Mouse (Mus musculus) ovary, postnatal 14 days (tissue): ENCODE measurements around the gene Kcnk2.
A peak's percentile ranks its signal among the peaks of the same experiment; 100 is the strongest.

ENCODE experiments used
- DNase-seq: peaks from one replicate; pipeline ENCODE4 v3.0.0; 2022; ENCODE audit warnings: low spot score

Kcnk2 gene

DNA sequence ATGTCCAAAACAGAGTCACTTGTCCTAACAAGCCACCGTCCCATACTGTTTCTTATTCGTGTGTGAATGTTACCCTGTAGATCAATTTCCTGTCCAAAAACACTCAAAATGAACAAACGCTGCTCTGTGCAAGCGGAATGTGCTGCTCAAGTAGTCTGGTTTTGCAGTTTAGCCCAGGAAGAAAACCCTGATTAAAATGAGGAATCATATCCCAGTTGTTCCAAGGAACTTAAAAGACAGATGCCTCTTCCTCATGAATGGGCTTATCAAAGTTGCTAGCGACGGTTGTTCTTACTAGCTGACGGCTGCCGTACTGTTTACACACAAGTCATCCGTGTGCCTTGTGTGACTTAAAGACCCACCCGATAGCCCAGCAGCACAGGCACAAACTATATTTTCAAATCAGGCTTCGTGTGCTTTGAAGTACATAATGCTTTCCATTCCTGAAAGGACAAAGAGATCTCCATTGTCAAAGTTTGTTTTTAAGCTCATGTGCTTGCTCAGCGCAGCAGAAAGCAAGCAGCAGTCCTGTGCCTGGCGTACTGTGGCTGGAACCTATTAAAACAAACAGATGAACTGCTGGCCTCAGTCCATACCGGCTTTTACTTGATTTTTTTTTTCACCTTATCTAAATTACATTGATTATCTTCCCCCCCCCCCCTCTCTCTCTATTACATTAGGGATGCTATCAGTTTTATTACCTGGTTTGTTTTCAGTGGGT lies at the start of gene Kcnk2:
Gene Kcnk2, minus strand, starts transcription at position 51 of the 721 bp plus-strand sequence.
- DNase-seq = no peak

DNA sequence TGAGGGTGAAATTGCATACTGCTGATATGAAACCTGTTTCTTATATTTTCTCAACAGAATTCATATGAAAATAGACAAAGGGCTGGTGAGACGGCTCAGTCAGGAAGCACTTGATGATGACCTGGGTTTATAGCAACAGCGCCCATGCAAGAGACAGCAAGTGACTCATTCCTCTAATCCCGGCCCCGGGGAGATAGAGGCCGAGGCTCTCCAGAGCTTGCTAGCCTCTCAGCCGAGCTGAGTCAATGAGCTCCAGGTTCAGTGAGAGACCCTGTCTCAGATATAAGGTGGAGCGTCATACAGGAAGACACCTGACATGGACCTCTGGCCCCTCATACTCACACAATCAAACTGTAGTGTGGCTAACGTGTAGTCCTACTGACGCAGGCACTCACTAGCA lies 38.7 kb upstream of the Kcnk2 start:
- DNase-seq = no peak

DNA sequence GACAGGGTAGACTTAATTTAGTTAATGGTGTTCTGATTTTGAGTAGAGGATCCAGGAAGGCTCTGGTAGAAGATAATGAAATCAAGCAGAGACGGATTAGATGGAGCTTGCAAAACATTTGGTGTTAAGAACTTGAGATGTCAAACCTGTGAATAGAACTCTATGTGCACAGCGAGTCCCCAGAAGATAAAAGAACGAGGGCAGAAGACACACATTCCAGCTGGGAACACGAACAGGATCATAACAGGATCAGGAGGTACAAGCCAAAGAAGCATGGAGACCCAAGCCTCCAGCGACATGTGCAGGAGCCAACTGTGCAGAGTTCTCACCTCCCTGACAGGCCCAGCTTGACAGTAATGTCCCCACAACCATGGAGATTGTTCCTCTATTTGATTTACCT lies 35.1 kb upstream of the Kcnk2 start:
- DNase-seq = no peak

DNA sequence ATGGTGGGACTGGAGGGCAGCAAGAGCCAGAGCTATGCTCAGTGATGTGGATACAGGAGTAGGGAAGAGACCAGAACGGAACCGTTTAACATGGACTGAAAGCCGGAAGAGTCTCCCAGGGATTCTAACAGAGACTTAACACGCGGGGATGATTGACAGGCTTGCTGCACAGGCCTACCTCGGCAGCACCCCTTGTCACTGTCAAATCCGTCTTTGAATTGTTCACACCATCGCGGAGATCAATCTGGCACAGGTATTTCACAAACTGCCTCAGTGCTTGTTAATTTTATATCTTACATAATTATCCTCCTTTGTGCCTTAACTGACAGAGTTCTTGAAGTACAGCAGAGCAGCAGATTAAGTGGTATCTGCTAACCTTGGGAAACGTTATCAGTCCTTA lies 33.4 kb upstream of the Kcnk2 start:
- no peak for DNase-seq

DNA sequence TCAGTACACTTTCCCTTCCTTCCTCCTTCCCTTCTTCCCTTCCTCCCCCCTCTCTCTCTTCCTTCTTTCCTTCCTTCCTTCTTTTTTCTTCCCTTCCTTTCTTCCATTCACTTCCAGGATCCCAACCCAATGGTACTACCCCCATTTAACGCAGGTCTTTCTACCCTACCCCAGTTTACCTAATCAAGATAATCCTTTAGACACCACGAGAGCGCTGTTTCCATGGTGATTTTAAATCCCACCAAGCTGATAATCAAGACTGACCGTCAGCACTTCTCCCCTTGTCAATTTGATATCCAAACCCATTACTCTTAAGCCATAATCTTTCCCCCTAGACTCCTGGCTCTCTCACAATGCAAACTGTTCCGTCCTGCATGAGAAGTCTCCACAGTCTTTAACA lies 29.4 kb upstream of the Kcnk2 start:
- no peak for DNase-seq

DNA sequence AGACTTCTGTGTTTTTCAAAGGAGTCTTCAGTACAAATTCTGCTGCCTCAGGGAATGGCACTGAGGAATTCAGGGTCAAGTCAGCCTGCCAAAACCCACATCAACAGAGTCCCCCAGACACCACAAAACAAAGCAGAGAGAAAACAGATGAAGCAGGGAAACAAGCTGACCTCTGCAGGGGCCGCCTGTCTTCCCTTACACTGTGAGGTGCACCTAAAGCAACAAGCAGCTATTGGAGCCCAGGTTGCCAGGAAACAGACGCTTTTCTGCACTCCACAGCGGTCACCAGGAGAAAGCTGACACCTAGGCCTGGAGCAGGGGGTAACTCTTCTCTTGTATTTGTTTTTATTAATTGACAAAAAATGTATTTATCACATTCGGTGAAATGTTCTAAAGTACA lies 28.5 kb upstream of the Kcnk2 start:
- peak; percentile 3 for DNase-seq

DNA sequence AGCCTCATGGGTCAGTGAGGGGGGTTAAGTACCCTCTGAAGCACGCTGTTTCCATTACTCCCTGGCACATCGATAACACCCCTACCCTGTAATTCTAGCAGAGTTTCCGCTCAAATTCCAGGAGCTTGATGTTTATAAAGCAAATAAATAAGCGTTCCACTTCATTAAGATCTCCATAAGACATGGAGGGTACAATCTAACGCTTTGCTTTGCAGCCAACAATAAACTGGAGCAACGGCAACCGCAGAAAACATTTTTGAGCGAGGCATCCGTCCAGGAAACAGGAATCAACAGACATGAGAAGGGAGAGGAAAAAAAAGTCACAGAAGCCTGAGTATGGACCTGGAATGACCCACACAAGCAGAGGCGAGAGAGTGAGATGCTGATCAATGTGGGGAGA lies 27.5 kb upstream of the Kcnk2 start:
- DNase-seq = no peak

DNA sequence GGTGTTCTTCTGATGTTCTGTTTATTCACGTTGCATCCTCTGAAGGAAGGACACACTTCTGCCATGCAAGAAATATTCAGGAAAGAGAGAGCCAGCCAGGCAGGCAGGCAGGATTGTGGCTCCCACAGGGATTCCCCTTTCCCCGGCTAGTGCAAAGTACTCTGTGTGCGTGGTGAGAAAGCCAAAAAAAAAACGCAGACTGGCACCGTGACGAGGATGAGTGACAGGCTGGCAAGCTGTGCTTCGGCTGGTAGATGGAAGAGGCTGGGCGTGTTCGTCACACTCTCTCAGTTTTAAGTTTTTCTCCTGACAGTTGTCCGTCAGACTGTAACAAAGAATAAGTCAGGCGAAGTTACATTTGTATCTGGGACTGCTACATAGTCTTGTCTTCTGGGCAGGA lies 24.2 kb upstream of the Kcnk2 start:
- DNase-seq = no peak

DNA sequence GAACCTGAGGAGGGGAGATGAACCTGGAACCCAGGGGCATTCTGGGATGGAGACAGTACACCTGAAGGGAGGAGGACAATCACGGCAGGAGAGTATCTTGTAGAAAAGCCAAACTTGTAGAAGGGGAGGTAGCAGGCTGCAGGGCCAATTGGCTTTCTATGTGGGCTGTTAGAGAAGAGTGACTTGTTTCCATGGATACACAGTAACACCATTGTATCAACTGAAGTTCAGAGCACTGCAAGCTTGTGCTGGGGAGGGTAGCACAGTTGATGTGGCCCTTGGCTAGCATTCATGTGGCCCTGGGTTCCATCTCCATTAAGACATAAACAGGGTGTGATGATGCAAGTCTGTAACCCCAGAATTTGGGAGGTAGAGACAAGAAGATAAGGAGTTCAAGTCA lies 17.8 kb upstream of the Kcnk2 start:
- DNase-seq = no peak

DNA sequence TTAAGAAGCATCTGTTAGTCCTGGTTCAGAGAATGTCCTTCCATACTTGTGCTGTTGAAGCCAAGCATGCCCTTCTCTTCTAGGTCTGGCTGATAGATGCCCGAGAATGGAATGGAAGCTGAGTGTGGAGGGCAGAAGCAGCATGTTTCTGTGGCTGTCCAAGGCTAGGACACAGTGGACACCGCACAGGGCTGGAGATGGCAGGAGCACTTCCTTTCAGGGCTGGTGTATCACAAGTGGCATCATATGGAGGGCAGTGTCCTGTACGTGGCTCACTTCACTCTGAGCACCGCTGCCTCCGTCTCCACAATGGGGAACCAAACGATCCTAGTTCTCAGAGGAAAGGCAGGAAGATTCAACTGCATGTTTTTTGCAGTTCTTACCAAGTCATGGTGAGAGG lies 7.8 kb upstream of the Kcnk2 start:
- no peak for DNase-seq

DNA sequence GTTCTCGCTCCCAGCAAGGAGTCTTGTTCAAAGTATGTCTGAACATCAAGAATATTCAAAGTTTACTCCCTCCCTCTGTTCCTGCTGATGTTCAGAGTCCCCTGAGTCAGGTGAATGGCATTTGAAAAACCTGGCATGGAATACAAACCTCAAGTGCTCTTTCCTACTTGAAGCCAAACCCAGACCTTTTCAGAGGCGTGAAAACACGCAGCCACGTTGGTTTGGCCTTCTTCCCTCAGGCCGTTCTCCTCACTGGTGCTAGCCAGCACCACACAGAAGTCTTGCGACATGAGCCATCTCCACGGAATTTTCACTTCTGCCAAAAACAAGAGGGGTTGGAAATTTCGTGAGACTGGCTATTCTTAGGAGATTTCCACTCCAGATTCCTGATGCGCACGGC lies 3.1 kb upstream of the Kcnk2 start:
- no peak for DNase-seq

DNA sequence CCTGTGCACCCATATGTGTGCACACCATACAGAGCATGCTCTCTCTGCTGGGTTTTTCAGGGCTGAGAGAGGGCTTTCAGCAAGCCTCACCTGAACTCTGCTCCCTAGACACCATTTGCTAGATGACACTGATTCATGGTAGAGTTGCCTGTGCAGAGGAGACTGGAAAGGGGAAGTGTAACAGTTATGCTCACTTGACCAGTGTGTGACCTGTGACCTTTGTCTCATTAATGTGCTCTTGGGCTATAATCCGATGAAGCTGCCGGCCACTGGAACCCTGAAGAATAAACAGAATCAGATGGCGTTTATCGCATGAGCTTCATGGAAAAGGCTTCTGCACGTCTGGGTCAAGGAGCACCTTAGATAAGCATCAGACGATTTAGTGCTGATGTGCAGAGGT lies 1.5 kb upstream of the Kcnk2 start:
- no peak for DNase-seq

DNA sequence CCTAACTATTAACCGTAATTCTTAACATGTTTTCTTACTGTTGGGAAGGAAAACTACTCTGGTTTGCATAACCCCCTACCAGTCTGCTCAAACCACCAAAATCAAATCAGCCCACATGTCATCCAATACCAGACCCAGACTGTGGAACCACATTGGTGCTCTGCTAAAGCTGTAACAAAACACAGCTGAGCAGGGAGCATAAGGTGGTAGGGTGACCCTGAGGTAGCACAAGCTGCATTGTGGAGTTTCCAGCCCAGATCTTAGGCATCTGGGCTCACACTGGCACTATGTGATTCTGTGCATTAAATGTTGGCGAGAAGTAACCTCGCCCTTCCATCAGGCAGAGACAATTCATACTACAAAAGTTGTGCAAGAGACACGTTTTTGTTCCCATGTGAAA lies 1.1 kb upstream of the Kcnk2 start:
- DNase-seq = no peak

DNA sequence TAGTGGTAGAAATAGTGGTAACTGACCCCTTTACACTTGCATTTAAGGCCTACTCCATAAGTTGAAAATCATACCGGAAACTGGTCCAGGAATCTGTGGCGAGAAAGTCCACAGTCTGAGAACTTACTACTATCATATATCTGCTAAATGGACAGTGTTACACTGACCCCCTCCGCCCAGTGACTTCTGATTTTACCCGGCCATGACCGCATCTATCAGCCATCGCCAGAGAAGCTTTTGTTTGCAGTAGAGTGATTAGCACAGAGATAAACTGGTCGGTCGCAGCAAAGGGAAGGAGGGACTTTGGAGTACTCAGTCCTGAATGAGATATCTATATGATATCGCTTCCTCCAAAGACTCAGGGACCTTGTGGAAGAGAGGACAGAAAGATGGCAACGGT lies 15.2 kb downstream of the Kcnk2 start:
- no peak for DNase-seq

DNA sequence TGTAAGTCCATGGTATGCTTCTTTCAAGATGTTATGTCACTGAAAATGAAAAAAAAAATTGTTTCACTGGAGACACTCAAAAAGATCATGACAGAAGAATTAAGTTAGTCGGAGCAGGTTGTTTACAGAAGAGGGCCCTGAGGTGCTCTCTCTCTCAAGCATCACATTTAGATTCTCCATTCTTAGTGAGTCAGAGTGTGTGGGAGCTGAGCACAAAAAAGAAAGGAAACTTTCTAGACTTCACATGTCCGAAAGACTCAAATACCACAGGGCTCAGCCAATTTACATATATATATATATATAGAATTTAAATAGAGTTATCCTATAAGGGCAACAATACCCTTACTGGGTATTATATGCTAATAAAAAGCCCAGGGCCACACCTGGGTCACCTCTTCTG lies 15.9 kb downstream of the Kcnk2 start:
- no peak for DNase-seq

DNA sequence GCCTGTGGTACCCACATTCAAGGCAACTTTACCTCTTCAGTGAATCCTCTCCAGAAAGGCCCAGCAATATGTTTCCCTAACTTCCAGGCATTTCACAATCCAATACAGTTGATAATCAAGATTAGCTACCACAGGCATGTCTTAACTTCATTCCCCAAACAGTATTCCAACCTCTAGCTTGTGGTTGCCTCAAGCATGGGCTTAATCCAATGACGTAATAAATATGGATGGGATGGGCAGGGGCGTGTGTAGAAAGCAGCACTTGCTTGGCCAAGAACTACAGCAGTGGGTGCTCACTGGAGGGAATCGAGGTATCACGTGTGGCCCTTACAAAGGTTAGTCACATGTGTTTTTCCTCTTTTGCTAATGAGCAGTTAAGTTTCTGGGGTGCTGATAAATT lies 34.4 kb downstream of the Kcnk2 start:
- no peak for DNase-seq

DNA sequence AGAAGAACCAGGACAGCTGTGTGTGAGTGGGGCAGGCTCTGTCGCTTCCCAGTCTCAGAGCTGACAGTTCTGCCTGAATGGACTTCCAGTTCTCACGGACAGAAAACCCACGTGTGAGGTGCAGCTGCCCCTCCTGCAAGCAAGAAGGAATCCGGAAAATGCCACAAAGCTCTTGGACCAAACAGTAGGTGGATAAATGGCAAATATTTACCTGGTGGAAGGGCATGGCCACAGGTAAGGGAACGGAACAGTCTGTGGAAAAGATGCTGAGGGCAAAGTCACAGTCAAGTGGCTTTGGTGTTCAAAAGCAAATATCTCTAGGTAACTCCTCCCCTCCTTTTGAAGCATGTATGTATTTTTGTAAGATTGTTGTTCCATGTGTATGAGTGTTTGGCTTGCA lies 37.9 kb downstream of the Kcnk2 start:
- no peak for DNase-seq

DNA sequence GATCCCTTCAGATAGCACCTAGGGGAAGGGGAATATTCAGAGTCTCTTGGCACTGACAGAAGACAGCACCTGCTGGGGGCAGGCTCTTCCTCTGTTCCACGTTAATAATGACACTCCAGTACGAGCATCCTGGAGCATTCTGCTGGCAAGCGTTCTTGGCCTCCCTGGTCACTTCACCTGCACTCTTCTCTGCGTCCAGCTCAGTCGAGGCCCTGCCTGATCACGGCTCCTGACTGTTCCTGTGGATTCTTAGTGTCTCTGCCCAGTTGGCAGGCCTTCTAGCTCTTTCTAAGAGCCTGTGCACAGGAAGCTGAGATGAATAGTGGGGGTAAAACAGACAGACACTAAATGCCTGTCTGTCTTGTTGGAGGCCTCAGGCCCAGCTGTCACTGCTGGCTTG lies 39.5 kb downstream of the Kcnk2 start:
- no peak for DNase-seq

DNA sequence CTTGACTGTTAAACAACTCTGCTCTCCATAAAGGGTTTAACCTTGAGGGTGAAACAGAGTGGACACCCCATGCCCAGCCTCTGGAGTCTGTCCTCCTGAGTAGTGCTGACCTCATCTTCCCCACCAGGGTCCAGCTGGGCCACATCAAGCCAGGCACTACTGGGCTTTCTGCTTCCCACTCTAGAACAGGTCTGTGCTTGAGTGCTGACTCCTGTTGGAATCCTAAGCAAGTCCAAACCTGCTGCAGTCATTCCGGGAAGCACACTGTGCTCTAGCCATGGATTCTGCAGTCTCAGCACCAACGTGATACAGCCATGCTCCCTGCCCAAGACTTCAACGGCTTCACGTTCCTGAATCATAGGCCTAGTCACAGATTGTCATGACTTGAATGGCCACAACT lies 42.4 kb downstream of the Kcnk2 start:
- DNase-seq = no peak

DNA sequence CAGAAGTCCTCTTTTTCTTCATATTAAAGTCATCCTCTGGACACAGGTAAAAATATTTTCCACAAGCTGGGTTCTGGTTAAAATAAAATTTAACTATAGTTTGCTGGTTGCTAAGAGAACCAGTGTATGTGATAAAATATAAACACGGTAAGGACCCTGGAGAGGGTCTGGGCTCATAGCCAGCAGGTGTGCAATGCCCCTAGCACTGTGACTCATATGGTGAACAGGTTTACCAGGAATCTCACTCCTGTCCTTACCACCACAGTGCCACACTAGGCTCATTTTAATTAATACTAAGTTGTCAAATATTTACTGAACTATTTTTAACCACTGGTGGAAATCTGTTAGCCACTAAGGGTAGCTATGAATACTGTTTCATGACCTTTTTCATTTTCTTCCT lies 48.2 kb downstream of the Kcnk2 start:
- no peak for DNase-seq

DNA sequence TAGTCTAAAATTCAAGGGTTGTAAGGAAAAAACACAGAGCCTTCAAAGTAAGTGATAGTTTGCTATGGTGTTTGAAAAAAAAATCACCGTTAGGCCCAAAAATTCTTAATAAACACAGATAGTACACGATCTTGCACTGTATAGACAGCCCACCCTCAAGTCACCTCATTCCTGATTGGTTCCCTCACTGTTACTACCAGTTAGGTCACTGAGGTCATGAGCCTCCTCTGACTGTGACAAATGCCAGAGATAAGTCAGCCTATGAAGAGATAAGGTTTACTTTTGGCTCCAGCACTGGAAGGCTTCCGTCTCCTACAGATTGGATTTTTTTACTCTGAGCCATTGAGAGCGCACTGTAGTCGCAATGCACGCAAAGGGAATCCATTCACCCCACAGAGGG lies 50.3 kb downstream of the Kcnk2 start:
- no peak for DNase-seq

DNA sequence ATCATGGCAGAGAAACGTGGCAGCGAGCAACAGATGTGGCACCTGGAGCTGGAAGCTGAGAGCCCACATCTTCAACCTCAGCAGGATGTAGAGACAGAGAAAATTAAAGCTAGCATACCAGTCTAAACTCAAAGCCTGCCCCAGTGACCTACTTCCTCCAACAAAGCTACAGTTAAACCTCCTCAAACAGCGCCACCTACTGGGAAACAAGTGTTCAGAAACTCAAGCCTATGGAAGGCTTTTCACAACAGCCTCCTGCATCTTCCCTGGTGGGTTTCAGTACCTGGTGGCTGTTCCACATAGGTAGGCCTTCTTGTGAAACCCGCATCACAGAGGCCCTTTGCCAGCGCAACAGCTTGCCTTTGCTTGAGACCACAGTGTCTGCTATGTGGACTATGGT lies 52.9 kb downstream of the Kcnk2 start:
- DNase-seq = no peak

DNA sequence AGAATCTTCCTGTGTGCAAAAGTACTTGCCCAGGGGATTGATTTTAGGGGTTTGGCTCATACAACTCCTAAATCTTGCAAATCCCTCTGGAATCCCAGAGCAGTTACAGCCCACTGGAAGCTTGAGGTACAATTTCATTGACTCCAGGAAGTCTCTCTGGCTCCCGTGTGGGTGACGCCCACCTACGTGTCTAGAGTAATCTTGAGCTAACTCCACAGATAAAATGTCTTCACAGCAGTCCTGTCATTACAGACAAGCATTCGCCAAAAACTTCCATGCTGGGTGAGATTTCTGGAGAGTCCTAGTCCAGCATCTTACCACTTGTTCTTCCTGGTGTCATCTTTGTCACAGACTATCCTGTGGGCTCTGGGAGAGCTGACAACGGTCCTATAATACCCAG lies 56.9 kb downstream of the Kcnk2 start:
- DNase-seq = no peak

DNA sequence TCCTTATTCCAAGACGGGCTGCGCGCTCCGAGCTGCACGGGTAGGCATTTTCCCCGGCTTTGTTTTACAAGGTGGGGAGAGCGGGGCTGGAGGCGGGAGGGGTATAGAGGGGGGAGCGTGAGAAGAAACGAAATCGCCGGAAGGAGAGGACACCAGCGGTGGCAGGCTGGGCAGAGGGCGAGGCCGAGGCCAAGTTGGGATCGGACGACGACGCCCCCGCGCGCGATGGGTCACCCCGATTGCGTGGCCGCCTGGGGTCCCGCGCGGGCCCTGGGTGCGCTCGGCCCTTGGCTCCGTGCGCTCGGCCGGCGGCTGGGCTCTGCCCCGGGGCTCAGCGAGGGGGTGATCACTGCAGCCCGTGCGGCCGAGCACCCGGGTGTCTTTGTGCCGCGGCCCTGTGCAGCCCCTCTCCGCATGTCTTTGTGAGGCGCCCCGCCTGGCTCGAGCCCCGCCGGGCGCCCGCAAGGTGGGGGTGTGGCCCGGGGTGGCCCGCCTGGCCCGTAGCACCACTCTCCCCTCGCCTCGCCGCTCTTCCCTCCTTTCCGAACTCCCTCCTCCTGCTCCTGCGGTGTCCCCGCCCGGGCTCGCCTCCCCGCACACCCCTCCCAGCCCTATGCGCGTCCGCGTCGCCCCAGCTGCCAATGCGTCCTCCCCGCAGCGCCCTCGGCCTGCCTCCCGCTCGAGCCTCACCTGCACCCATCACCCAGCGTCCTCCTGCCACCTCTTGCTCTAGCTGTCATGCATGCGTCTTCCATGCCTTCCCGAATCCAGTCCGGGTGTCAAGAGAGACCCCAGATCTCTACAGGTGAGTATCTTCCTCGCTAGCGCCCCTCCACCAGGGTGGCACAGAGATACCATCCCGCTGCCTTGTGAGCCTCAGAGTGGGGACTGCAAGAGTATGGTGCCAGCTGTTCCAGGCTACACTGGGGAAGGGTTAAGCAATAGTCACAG lies 58.5 kb downstream of the Kcnk2 start:
- DNase-seq = peak; percentile 5
